Mouse (Mus musculus) liver, adult (tissue): ENCODE results near the gene Glb1l2.

Experiments used
- GATA4 ChIP-seq: IDR thresholded peaks from 2 replicates; pipeline ENCODE4 v1.6.1; 2014; ENCODE audit warnings: mild to moderate bottlenecking, low read length; ENCODE audit not compliant: insufficient replicate concordance

Glb1l2 gene

GRCm38 (mm10) chr9:26760081-26760480, 46.2 kb downstream of the Glb1l2 start:
- no peak for TF ChIP-seq GATA4

- no peak for TF ChIP-seq GATA4
Observed at GRCm38 (mm10) chr9:26748893-26749292, 57.4 kb downstream of the Glb1l2 start.

DNA sequence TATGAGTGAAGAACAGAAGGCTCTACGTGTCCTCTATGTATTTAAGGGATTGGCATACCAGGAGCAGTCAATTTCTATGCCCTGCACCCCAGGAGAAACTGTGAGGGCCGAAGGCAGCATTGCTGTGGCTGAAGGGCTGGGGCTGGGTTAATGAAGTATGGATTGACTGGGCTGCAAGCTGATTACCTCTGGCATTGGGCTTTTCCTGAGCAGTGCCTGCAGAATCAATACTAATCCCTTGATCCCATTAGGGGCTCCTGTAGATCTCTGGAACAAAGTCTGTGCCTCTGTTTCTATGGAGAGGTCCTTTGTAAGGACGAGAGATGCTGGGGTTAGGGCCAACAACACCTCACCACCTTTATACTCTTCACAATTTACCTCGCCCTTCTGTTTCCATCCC, 59.1 kb downstream of the Glb1l2 start:
- TF ChIP-seq GATA4 = no peak

GRCm38 (mm10) chr9:26742817-26743216, 63.5 kb downstream of the Glb1l2 start:
- TF ChIP-seq GATA4 = no peak

GRCm38 (mm10) chr9:26737116-26737515, 69.2 kb downstream of the Glb1l2 start:
- no peak for TF ChIP-seq GATA4

DNA sequence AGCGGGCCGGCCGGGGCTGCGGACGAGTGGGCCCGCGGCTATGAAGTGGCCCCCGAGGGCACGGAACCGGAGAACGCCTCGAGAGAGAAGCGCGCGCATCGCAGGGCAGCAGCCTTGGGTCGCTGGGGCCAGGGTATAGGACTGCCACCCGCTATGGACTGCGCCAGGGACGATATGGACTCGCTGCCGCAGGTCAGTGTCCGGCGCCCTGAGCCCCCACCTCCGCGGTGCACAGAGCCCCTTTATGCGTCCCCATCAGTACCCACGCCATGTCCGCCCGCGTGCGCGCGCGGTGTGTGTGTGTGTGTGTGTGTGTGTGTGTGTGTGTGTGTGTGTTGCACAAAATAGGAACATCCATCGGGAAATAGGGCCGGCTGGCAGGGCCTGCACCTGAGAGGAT, 72.3 kb downstream of the Glb1l2 start:
- TF ChIP-seq GATA4 = no peak

DNA sequence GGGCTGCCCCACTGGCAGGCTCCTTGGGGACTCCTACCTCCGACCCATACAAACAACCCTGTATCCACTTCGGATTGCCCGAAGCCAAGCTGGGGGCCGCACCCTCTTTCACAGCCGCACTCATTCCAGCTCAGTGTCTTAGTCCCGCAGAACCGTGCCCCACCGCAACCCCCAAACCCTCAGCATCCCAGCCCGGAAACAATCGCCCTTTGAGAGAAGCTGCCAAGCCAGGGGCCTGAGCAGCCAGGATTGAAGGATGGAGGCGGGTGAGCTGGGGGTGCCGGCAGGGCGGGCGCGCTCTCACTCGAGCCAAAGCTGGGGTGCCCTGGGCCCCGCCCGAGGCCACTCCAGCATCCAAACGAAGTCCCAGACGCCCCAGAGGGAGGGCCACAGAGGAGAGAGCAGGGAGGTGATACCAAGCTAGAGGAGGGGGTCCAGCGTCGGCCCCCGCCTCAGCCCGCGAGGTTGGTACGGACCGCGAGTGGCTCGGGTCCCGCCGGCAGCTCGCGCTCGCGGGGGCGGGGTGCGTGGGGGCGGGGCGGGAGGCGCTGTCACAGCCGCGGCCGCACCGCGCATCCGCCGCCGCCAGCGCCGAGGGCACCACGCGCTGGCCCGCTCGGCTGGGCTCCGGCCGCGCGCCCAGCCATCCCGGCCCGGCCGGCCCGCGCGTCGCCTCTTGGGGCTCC, 72.9 kb downstream of the Glb1l2 start, which contains the start of gene B3gat1:
Gene B3gat1, plus strand, starts transcription at position 523 of the 686 bp plus-strand sequence.
- no peak for TF ChIP-seq GATA4

DNA sequence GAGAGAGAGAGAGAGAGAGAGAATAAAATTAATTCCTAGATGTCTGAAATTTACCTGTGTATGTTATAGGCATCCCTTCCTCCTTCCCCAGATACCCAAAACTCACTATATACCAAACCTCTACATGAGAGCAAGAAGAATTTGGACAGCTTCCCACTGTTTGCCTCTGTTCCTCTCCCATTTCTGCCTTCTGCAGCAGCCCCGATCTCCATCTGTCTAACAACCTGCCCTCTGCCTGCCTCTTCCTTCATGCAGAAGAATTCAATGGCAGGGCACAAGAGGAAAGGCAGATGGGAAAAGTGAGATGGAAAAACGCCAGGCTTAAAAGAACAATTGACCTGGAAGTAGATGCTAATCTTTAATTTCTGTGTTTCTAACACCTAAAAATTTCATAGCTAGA, 77.7 kb downstream of the Glb1l2 start:
- TF ChIP-seq GATA4 = no peak

GRCm38 (mm10) chr9:26727445-26727844, 78.8 kb downstream of the Glb1l2 start:
- no peak for TF ChIP-seq GATA4

DNA sequence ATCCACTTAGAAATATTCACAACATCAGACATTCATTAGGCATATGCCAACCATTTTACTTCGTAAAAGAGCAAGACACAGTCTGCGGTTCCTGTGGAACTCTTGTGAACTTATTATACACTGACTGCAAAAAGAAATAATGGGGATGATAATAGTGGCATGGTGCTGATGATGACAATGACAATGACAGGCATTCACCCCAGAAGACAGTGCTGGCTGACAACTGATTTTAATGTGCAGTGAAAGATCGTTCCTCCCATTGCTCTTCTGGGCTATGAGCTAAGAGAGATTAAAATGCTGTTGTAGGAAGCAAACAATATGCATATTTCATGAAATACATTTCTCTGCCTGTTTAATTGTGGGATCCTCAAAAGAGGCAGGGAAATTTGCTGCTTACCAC, 80.6 kb downstream of the Glb1l2 start:
- TF ChIP-seq GATA4 = no peak

- no peak for TF ChIP-seq GATA4
Observed at GRCm38 (mm10) chr9:26721771-26722170, 84.5 kb downstream of the Glb1l2 start.

DNA sequence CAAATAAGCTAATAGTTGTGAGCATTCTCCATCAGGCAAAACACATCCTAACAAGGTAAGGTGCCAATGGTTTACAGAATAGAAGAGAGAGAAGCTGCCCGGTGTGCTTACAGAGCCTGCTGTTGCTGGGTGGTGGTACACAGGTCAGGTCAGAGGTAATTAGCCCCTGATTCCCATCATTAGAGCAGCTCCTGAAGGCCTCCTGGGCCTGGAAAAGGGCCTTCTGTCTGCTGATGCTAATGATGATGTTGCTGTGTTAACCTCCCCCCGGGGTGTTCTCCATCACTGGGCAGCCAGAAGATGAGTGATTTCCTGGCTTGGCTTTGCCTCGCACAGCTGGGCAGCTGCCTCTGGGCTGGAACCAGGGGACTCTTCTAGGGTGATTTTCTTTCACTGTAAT, 87.9 kb downstream of the Glb1l2 start:
- no peak for TF ChIP-seq GATA4
